Mouse (Mus musculus) liver, embryonic 14.5 days (tissue): ENCODE data around the gene Morn1. TPM values are rescaled to one million over a fixed set of nuclear protein-coding genes. Genes with fewer than 3 reads are reported as not detected.

Experiments used
- ATAC-seq: fragments of 200-750 bp; cut with Nextera tagmentation; 2 replicates; pipeline ENCODE4 v1.8.0; 2017; ENCODE audit warnings: moderate number of reproducible peaks, mild to moderate bottlenecking, moderate library complexity; ENCODE audit not compliant: insufficient read depth
- DNase-seq, 3 experiments: peaks; one replicate each; pipeline ENCODE4 v3.0.0-alpha.2; 2012 to 2013; ENCODE audit warnings: low read depth in 3 of 3, low spot score in 3 of 3
- H3K27ac ChIP-seq: fragments of 300-500 bp; sonication (generic); 2 replicates; pipeline ENCODE4 v1.5.1; 2014; ENCODE audit warnings: moderate library complexity, mild to moderate bottlenecking, control low read depth, inconsistent platforms
- H3K27me3 ChIP-seq: fragments of 300-500 bp; sonication (generic); 2 replicates; pipeline ENCODE4 v1.6.1; 2014; ENCODE audit warnings: mild to moderate bottlenecking, low read length, moderate library complexity; ENCODE audit not compliant: control insufficient read depth, insufficient read depth
- H3K36me3 ChIP-seq: fragments of 300-500 bp; sonication (generic); replicated peaks from 2 replicates; pipeline ENCODE4 v1.6.1; 2014; ENCODE audit warnings: low read depth; ENCODE audit not compliant: control insufficient read depth, insufficient read depth
- H3K4me1 ChIP-seq, 2 experiments: fragments of 200-500 bp in 1 of 2; fragments of 300-500 bp in 1 of 2; sonication (generic) in 1 of 2; replicated peaks; 2 replicates each; pipeline ENCODE4 v1.6.1; 2012 to 2014; ENCODE audit warnings: antibody characterized with exemption in 1 of 2, inconsistent platforms in 1 of 2, low read length in 1 of 2; ENCODE audit not compliant: control insufficient read depth in 2 of 2, insufficient read depth in 2 of 2
- H3K4me2 ChIP-seq: fragments of 300-500 bp; sonication (generic); 2 replicates; pipeline ENCODE4 v1.6.1; 2014; ENCODE audit warnings: low read depth, mild to moderate bottlenecking, control low read depth, moderate library complexity
- H3K4me3 ChIP-seq, 2 experiments: fragments of 200-500 bp in 1 of 2; fragments of 300-500 bp in 1 of 2; sonication (generic) in 1 of 2; 2 replicates each; pipeline ENCODE4 v1.5.1; 2012 to 2014; ENCODE audit warnings: low read depth in 2 of 2, low read length in 2 of 2, mild to moderate bottlenecking in 2 of 2, control low read depth in 1 of 2, inconsistent platforms in 1 of 2, moderate library complexity in 1 of 2; ENCODE audit not compliant: insufficient read depth in 1 of 2
- H3K9ac ChIP-seq: fragments of 300-500 bp; sonication (generic); replicated peaks from 2 replicates; pipeline ENCODE4 v1.6.1; 2014; ENCODE audit warnings: mild to moderate bottlenecking, control low read depth, moderate library complexity
- H3K9me3 ChIP-seq: fragments of 300-500 bp; sonication (generic); 2 replicates; pipeline ENCODE4 v1.6.1; 2016; ENCODE audit warnings: low read length, mixed read lengths; ENCODE audit not compliant: control insufficient read depth
- CTCF ChIP-seq: IDR thresholded peaks from 2 replicates; pipeline ENCODE4 v1.5.1; 2016; ENCODE audit warnings: antibody characterized with exemption, low read depth, control low read depth
- EP300 ChIP-seq: IDR thresholded peaks from 2 replicates; pipeline ENCODE4 v1.6.1; 2016; ENCODE audit warnings: antibody characterized with exemption, low read depth
- WGBS: fragments of 180-500 bp; shearing (Covaris S2); extraction: QIAGEN DNeasy Blood & Tissue Kit; methylation state at CpG from one replicate; pipeline ENCODE4 v1.1.7; 2014; ENCODE audit not compliant: insufficient replicate concordance; 5-methylcytosine and 5-hydroxymethylcytosine counted together
- polyA plus RNA-seq, 2 experiments: library from polyadenylated mRNA; depleted of rRNA in 1 of 2; stranded (reverse) in 1 of 2; unstranded in 1 of 2; fragments of >200 nt; fragmentation: Nextera tagmentation in 1 of 2; extraction: Ambion mirVana in 1 of 2; gene quantifications; 2 replicates each; pipeline versions ENCODE4 v1.2.1 to v1.2.3; 2012 to 2014

Gene Morn1
- polyA plus RNA-seq, 2 experiments = 0.85 to 1.1 TPM

GRCm38 (mm10) chr4:155116607-155117006 lies 30.2 kb downstream of the Morn1 start:
- H3K4me1 ChIP-seq = peaks cover 20 to 35% of the 10 kb centered on the region in 2 experiments
- H3K27ac ChIP-seq = no peak overlapping the region

DNA sequence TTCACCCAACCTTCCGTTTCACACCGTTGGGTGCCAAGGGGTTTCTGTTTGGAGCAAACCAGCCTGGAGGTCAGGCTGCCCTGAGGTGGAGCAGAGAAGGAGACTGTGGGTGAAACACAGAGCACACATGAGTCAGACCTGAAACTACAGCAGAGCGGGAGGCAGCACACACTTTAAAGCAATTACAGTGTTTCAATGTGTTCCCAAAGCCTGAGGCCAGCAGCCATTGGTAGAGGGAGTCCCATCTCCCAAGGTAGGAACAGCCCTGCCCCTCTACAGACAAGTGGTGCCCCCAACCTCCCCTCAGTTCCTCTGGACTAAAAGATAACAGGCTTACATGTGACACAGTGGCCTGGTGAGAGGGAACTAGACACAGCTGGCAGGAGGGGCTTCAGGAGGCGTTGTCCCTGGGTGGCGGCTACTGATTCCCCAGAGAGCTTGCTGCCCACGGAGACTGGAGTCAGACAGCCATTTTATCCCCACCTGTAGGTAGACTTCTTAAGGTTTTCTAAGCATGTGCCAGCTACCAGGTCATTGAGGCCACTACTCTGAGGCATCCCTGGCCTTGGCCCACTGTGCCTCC lies 31.1 kb downstream of the Morn1 start:
- peak overlapping the region; percentile 11 for H3K4me2 ChIP-seq
- no peak overlapping the region; the same call in 1 of the 2 replicates for H3K9ac ChIP-seq
- no peaks in the 10 kb centered on the region for H3K27me3 ChIP-seq
- H3K27ac ChIP-seq = peak overlapping the region; percentile 37; the same call in 1 of the 2 replicates
- 49% methylated on average over 6 of the region's 6 CpGs for WGBS
- TF ChIP-seq EP300 (peak; percentile 42; the same call in 1 of the 2 replicates), CTCF (no peak)
- ATAC-seq = peak; percentile 82
- no peaks in the 10 kb centered on the region for H3K36me3 ChIP-seq
- H3K4me1 ChIP-seq = peaks cover 21 to 35% of the 10 kb centered on the region in 2 experiments
- no peaks in the 10 kb centered on the region for H3K9me3 ChIP-seq
- DNase-seq = peak; percentile 42 to 52 (median 43)
- no peak overlapping the region for H3K4me3 ChIP-seq

More at GRCm38 (mm10) chr4:155116607-155117006, 30.2 kb downstream of the Morn1 start:
- WGBS = 15% methylated on average over 4 of the region's 4 CpGs
- Histone ChIP-seq H3K9ac (no peak overlapping the region), H3K36me3 (no peaks in the 10 kb centered on the region), H3K9me3 (no peaks in the 10 kb centered on the region), H3K4me2 (peak overlapping the region; percentile 11; the same call in 1 of the 2 replicates), H3K4me3 (no peak overlapping the region), H3K27me3 (no peaks in the 10 kb centered on the region)
- TF ChIP-seq CTCF (no peak), EP300 (peak; percentile 53; the same call in 1 of the 2 replicates)
- ATAC-seq (no peak), DNase-seq (peak in 1 of 3 experiments; percentile 17)

GRCm38 (mm10) chr4:155118278-155118677 lies 31.9 kb downstream of the Morn1 start:
- Histone ChIP-seq H3K9ac (no peak overlapping the region), H3K36me3 (no peaks in the 10 kb centered on the region), H3K9me3 (no peaks in the 10 kb centered on the region), H3K27ac (no peak overlapping the region), H3K4me2 (no peak overlapping the region), H3K4me3 (no peak overlapping the region), H3K27me3 (no peaks in the 10 kb centered on the region), H3K4me1 (peaks cover 21 to 35% of the 10 kb centered on the region in 2 experiments)
- ATAC-seq (no peak), DNase-seq (no peak)
- TF ChIP-seq CTCF = no peak
- 84% methylated on average over 10 of the region's 10 CpGs for WGBS

DNA sequence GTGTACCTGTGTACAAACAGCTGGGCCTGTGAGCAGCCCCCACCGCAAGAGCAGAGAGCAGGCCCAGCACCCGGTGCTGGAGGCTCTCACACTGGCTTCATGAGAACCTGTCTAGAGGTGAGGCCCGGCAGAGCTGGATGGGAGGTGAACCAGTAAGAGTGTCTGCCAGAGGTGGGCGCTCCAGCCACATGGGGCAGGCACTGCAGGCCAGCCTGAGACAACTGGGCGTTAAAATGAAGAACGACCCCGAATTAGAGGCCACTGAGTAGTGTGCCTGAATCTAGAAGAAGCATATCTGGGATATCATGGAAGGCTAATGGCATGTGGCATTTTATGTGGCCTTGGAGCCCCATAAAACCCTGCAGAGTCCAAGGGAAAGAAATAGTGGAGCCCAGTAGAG lies 33.7 kb downstream of the Morn1 start:
- Histone ChIP-seq H3K27me3 (no peaks in the 10 kb centered on the region), H3K4me3 (no peak overlapping the region), H3K9me3 (no peaks in the 10 kb centered on the region), H3K4me2 (no peak overlapping the region), H3K4me1 (peaks cover 27 to 39% of the 10 kb centered on the region in 2 experiments), H3K9ac (no peak overlapping the region), H3K27ac (no peak overlapping the region; the same call in 1 of the 2 replicates), H3K36me3 (no peaks in the 10 kb centered on the region)
- DNase-seq (no peak), ATAC-seq (no peak)
- WGBS = 71% methylated on average over 7 of the region's 7 CpGs
- no peak for TF ChIP-seq EP300
- TF ChIP-seq CTCF = peak; percentile 37; the same call in 1 of the 2 replicates

GRCm38 (mm10) chr4:155120583-155120982 lies 34.2 kb downstream of the Morn1 start:
- peak in 2 of 3 experiments; percentile 18 to 22 for DNase-seq
- Histone ChIP-seq H3K9ac (no peak overlapping the region), H3K27me3 (no peaks in the 10 kb centered on the region), H3K4me1 (peaks cover 29 to 44% of the 10 kb centered on the region in 2 experiments), H3K9me3 (no peaks in the 10 kb centered on the region), H3K4me3 (no peak overlapping the region), H3K36me3 (no peaks in the 10 kb centered on the region), H3K4me2 (no peak overlapping the region), H3K27ac (no peak overlapping the region)
- peak; percentile 46 for ATAC-seq
- WGBS = 26% methylated on average over 5 of the region's 5 CpGs
- no peak for TF ChIP-seq CTCF
- no peak for TF ChIP-seq EP300
